Mouse (Mus musculus): ENCODE measurements around the gene Hyal3.
"Not testable (repeated sequence)": the region's sequence is repeated elsewhere in the genome, so short reads cannot be mapped to it uniquely, and the experiment has no call there.

Gene Hyal3

GRCm38 (mm10) chr9:107551117-107551889 lies 29.3 kb upstream of the Hyal3 start, which contains the start of gene Rassf1:
Gene Rassf1, plus strand, starts transcription at chr9:107551555.
- peak; percentile 98 for DNase-seq

- DNase-seq: no peak
These were observed 28.7 kb upstream of the Hyal3 start for GRCm38 (mm10) chr9:107551890-107552355.

GRCm38 (mm10) chr9:107552690-107553393 lies 27.8 kb upstream of the Hyal3 start:
- peak; percentile 94 for DNase-seq

GRCm38 (mm10) chr9:107553541-107554318 lies 26.9 kb upstream of the Hyal3 start:
- DNase-seq: peak; percentile 95

- peak; percentile 100 for DNase-seq
These were observed 26.2 kb upstream of the Hyal3 start for GRCm38 (mm10) chr9:107554319-107554825.

- peak; percentile 99 for DNase-seq
These were observed 25.6 kb upstream of the Hyal3 start for GRCm38 (mm10) chr9:107555031-107555457.

GRCm38 (mm10) chr9:107555701-107556100 lies 24.9 kb upstream of the Hyal3 start:
- no peak for DNase-seq

- no peak for DNase-seq
These were observed 24.3 kb upstream of the Hyal3 start for GRCm38 (mm10) chr9:107556346-107556745.

- peak; percentile 100 for DNase-seq
These were observed 17.5 kb upstream of the Hyal3 start, which contains the start of gene Tusc2 for GRCm38 (mm10) chr9:107563029-107563581. Gene Tusc2, plus strand, starts transcription at chr9:107563255.

- not testable (repeated sequence) for DNase-seq
These were observed 15.1 kb upstream of the Hyal3 start for GRCm38 (mm10) chr9:107565556-107565955.

GRCm38 (mm10) chr9:107566041-107566709 lies 14.4 kb upstream of the Hyal3 start:
- DNase-seq: peak; percentile 98

- DNase-seq: peak; percentile 99
These were observed 13.8 kb upstream of the Hyal3 start for GRCm38 (mm10) chr9:107566855-107567254.

- peak; percentile 98 for DNase-seq
These were observed 12.8 kb upstream of the Hyal3 start, which contains the start of gene Hyal2 for GRCm38 (mm10) chr9:107567702-107568319. Gene Hyal2, plus strand, starts transcription at chr9:107567945.

GRCm38 (mm10) chr9:107568331-107569261 lies 12.0 kb upstream of the Hyal3 start:
- DNase-seq: peak; percentile 99

- DNase-seq: no peak
These were observed 11.3 kb upstream of the Hyal3 start for GRCm38 (mm10) chr9:107569270-107569669.

GRCm38 (mm10) chr9:107570016-107570415 lies 10.6 kb upstream of the Hyal3 start:
- peak; percentile 94 for DNase-seq

GRCm38 (mm10) chr9:107570845-107571244 lies 9.8 kb upstream of the Hyal3 start:
- DNase-seq: no peak

GRCm38 (mm10) chr9:107571534-107572326 lies 8.9 kb upstream of the Hyal3 start:
- DNase-seq: peak; percentile 98

GRCm38 (mm10) chr9:107572327-107572662 lies 8.3 kb upstream of the Hyal3 start:
- peak; percentile 95 for DNase-seq

All from heart, adult 11 months (tissue).